Mouse (Mus musculus): ENCODE measurements around the gene Plxnd1. TPM values are rescaled to one million over a fixed set of nuclear protein-coding genes. Genes with fewer than 3 reads are reported as not detected.

Gene Plxnd1
- total and polyA plus RNA-seq, 3 experiments = 58.8 to 90.6 (median 79.9) TPM

DNA sequence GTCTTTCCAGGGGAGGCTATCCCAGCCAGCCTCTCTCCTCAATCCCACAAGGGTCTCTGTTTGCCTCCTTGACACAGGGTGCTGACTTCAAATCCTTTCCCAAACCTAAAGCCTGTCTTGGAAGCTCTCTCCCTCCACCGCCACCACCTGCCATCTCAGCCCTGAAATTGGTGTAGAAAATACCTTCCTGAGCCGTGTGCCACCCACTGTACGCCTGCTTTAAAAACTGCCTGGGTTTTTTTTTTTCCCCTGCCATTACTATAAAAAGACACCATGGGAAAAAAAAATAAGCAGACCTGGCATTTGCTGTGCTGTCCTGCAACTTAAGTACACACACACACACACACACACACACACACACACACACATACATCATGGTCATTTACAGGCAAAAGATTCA lies 4.7 kb downstream of the Plxnd1 start:
- peaks cover 12% of the 10 kb centered on the region for H3K79me2 ChIP-seq (replicated peaks; ENCODE audit: control insufficient read depth, insufficient read depth, low read length)
- peak overlapping the region; percentile 57 for H3K27ac ChIP-seq
- H3K9ac ChIP-seq (ENCODE audit: low read depth, low read length) = peak overlapping the region; percentile 96
- intact Hi-C loops (cut with DNase I) = no loop called here
- no peak for DNase-seq
- no peaks in the 10 kb centered on the region for H3K27me3 ChIP-seq (ENCODE audit: control insufficient read depth, insufficient read depth, low read length)
- no peaks in the 10 kb centered on the region for H3K36me3 ChIP-seq (ENCODE audit: control insufficient read depth, insufficient read depth, low read length)
- TF ChIP-seq CTCF (IDR thresholded peaks at IDR 0.05) (no peak), EP300 (IDR thresholded peaks at IDR 0.05; ENCODE audit: insufficient read depth, low read depth, low read length) (no peak), POLR2A (IDR thresholded peaks at IDR 0.05; ENCODE audit: insufficient read depth, low read depth, low read length) (no peak)
- WGBS = 50% methylated on average over 3 of the region's 3 CpGs
- peaks cover 25% of the 10 kb centered on the region for H3K4me1 ChIP-seq (ENCODE audit: control insufficient read depth, insufficient read depth, low read length)
- peak overlapping the region; percentile 25; the same call in 1 of the 2 replicates for H3K4me3 ChIP-seq

DNA sequence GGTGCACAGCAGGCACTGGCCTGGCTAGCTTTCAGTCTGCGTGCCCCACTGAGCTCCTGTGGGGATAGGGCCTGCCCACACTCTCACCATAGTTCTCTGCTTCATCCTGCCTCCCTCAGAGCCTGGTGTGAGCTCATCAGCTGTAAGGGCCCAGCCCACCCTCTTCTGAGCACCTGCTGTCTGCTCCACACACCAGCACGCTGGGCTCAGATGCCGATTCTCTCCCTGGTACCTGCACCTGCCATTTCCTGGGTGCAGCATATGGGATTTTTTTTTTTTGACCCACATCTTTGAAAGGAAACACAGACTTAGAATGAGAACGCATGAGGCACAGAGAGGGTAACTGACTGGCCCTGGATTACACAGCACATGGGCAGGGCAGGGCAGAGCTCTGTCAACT lies 5.2 kb downstream of the Plxnd1 start:
- H3K4me3 ChIP-seq = peak overlapping the region; percentile 25; the same call in 1 of the 2 replicates
- TF ChIP-seq POLR2A (IDR thresholded peaks at IDR 0.05; ENCODE audit: insufficient read depth, low read depth, low read length) = no peak
- TF ChIP-seq EP300 (IDR thresholded peaks at IDR 0.05; ENCODE audit: insufficient read depth, low read depth, low read length) = no peak
- no peak for TF ChIP-seq CTCF (IDR thresholded peaks at IDR 0.05)
- no peak for DNase-seq
- H3K4me1 ChIP-seq (ENCODE audit: control insufficient read depth, insufficient read depth, low read length) = peaks cover 29% of the 10 kb centered on the region
- peak overlapping the region; percentile 27 for H3K9ac ChIP-seq (ENCODE audit: low read depth, low read length)
- no peaks in the 10 kb centered on the region for H3K27me3 ChIP-seq (ENCODE audit: control insufficient read depth, insufficient read depth, low read length)
- 52% methylated on average over 4 of the region's 4 CpGs for whole genome bisulfite sequencing
- no peaks in the 10 kb centered on the region for H3K36me3 ChIP-seq (ENCODE audit: control insufficient read depth, insufficient read depth, low read length)
- H3K79me2 ChIP-seq (replicated peaks; ENCODE audit: control insufficient read depth, insufficient read depth, low read length) = peaks cover 13% of the 10 kb centered on the region
- peak overlapping the region; percentile 57 for H3K27ac ChIP-seq
- intact Hi-C loops (cut with DNase I) = no loop called here

DNA sequence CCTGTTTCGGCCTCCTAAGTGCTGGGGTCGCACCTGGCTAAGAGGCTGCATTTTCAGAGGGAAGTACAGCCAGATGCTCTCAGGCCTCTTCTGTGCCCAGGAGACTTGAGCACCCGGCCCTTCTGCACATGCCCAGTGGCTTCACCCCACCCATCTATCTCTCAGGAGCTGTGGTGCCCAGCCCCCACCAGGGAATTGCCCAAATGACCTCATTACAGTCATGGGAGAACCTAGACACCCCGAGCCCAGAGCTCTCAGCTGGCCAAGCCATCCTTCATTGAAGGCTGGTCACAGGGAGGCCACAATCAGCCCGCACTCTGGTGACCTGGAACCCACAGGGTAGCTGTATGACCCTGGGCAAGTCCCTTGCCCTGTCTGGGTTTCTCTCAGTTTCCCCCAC lies 5.8 kb downstream of the Plxnd1 start:
- Histone ChIP-seq H3K27me3 (ENCODE audit: control insufficient read depth, insufficient read depth, low read length) (no peaks in the 10 kb centered on the region), H3K27ac (peak overlapping the region; percentile 57), H3K9ac (ENCODE audit: low read depth, low read length) (peak overlapping the region; percentile 27; the same call in 1 of the 2 replicates), H3K36me3 (ENCODE audit: control insufficient read depth, insufficient read depth, low read length) (no peaks in the 10 kb centered on the region), H3K4me3 (peak overlapping the region; percentile 25; the same call in 1 of the 2 replicates), H3K79me2 (replicated peaks; ENCODE audit: control insufficient read depth, insufficient read depth, low read length) (peaks cover 12% of the 10 kb centered on the region), H3K4me1 (ENCODE audit: control insufficient read depth, insufficient read depth, low read length) (peaks cover 30% of the 10 kb centered on the region)
- DNase-seq = no peak
- intact Hi-C loops (cut with DNase I) = no loop called here
- TF ChIP-seq CTCF (IDR thresholded peaks at IDR 0.05) (no peak), POLR2A (IDR thresholded peaks at IDR 0.05; ENCODE audit: insufficient read depth, low read depth, low read length) (no peak), EP300 (IDR thresholded peaks at IDR 0.05; ENCODE audit: insufficient read depth, low read depth, low read length) (no peak)
- 53% methylated on average over 5 of the region's 5 CpGs for WGBS

DNA sequence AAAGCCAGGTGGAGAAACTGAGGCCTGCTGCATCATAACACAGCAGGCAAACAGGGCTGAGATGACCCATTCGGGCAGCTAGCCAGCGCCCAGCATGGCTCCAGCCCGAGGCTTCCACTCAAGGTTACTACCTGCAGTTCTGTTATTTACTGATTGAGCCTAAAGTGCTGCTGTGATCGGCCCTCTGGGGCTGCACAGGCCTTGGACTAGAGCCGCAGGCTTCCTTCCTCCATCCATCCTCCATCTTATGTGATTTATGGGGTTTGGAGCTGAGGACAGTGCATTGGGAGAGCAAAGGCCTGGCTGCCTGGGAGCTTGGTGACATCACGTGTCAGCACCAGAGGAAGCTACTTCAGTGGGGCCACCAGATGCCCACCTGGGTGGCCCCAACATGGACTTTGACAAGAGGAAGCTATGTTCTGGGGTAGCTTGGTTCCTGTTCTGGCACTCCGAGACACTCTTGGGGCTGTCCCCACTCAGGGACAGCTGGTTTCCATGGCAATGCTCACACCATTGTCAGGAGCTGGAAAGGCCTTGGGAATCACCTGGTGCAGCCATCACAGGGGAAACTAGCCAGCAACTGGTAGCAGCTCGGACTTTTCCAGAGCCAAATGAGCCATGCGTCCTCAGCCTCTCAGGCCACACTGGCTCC lies 7.6 kb downstream of the Plxnd1 start:
- WGBS = 46% methylated on average over 9 of the region's 9 CpGs
- Histone ChIP-seq H3K27me3 (ENCODE audit: control insufficient read depth, insufficient read depth, low read length) (no peaks in the 10 kb centered on the region), H3K36me3 (ENCODE audit: control insufficient read depth, insufficient read depth, low read length) (no peaks in the 10 kb centered on the region), H3K9ac (ENCODE audit: low read depth, low read length) (no peak overlapping the region), H3K4me1 (ENCODE audit: control insufficient read depth, insufficient read depth, low read length) (peaks cover 37% of the 10 kb centered on the region), H3K4me3 (peak overlapping the region; percentile 2; the same call in 1 of the 2 replicates), H3K79me2 (replicated peaks; ENCODE audit: control insufficient read depth, insufficient read depth, low read length) (peaks cover 7% of the 10 kb centered on the region), H3K27ac (peak overlapping the region; percentile 69)
- peak in 1 of 2 experiments; percentile 45 for DNase-seq
- intact Hi-C loops (cut with DNase I) = loop anchor here (2.0 kb wide), 1 partner anchor 14 kb away; no protein-coding TSS in a partner anchor
- TF ChIP-seq POLR2A (IDR thresholded peaks at IDR 0.05; ENCODE audit: insufficient read depth, low read depth, low read length) = 0 out of 2 replicates have a peak, but pooled peaks have one; percentile 5
- no peak for TF ChIP-seq EP300 (IDR thresholded peaks at IDR 0.05; ENCODE audit: insufficient read depth, low read depth, low read length)

DNA sequence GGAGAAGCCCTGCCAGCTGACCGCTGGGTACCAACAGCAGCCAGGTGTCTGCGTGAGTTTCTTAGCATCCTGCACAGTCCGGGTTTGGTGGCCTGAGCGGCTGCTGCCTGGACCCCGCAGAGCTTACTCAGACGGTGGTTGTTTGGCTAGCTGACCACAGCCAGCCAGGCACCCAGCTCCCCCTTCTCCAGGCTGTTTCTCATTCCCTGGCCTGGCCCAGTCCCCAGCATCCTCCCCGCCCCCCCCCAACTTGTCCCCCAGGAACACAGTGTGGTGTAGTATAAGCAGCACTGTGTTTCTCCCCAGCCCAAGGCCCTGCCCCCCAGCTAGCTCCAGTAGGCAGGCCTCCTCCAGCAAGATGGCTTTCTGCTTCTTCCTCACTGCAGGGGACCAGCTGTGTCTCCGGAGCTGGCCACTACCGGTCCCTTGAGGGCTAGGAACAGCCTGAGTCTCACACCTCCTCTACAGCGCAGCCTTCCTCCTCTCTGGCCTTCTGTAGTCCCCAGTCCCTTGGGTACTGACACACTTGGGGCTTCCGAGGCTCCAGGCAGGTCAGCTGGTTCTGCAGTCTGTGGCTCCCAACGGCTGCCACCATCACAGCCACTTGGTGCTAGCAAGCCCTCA lies 8.2 kb downstream of the Plxnd1 start:
- peaks cover 6% of the 10 kb centered on the region for H3K79me2 ChIP-seq (replicated peaks; ENCODE audit: control insufficient read depth, insufficient read depth, low read length)
- 41% methylated on average over 12 of the region's 12 CpGs for WGBS
- peaks cover 39% of the 10 kb centered on the region for H3K4me1 ChIP-seq (ENCODE audit: control insufficient read depth, insufficient read depth, low read length)
- H3K27ac ChIP-seq = peak overlapping the region; percentile 69
- H3K27me3 ChIP-seq (ENCODE audit: control insufficient read depth, insufficient read depth, low read length) = no peaks in the 10 kb centered on the region
- H3K4me3 ChIP-seq = peak overlapping the region; percentile 27
- DNase-seq = peak; percentile 55 to 62
- H3K36me3 ChIP-seq (ENCODE audit: control insufficient read depth, insufficient read depth, low read length) = no peaks in the 10 kb centered on the region
- intact Hi-C loops (cut with DNase I) = loop anchor here (2.0 kb wide), 1 partner anchor 14 kb away; no protein-coding TSS in a partner anchor
- peak overlapping the region; percentile 18 for H3K9ac ChIP-seq (ENCODE audit: low read depth, low read length)
- no peak for TF ChIP-seq EP300 (IDR thresholded peaks at IDR 0.05; ENCODE audit: insufficient read depth, low read depth, low read length)
- TF ChIP-seq POLR2A (IDR thresholded peaks at IDR 0.05; ENCODE audit: insufficient read depth, low read depth, low read length) = 0 out of 2 replicates have a peak, but pooled peaks have one; percentile 15
- no peak for TF ChIP-seq CTCF (IDR thresholded peaks at IDR 0.05)

DNA sequence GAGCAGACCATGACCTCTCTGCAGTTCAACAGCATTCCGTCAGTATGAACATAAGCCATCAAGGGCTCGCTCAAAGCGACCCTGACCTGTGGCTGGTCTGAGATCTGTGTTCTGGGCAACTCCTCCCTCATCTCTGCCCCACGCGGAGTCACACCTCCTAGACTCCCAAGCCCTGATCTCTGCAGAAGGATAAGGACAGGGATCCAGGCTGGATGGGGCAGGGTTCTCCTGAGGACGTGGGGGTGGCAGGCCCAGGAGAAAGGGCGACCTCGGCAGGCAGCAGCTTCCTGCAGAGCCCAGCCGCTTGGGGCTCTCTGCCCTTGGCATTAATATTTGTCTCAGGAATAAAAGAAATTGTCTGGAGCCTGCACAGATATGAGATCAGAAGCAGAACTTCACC lies 9.2 kb downstream of the Plxnd1 start:
- 40% methylated on average over 9 of the region's 9 CpGs for WGBS
- TF ChIP-seq EP300 (IDR thresholded peaks at IDR 0.05; ENCODE audit: insufficient read depth, low read depth, low read length) (no peak), POLR2A (IDR thresholded peaks at IDR 0.05; ENCODE audit: insufficient read depth, low read depth, low read length) (no peak), CTCF (IDR thresholded peaks at IDR 0.05) (no peak)
- peak overlapping the region; percentile 27 for H3K4me3 ChIP-seq

More for the DNA sequence above, 9.2 kb downstream of the Plxnd1 start:
- Histone ChIP-seq H3K27me3 (ENCODE audit: control insufficient read depth, insufficient read depth, low read length) (no peaks in the 10 kb centered on the region), H3K36me3 (ENCODE audit: control insufficient read depth, insufficient read depth, low read length) (no peaks in the 10 kb centered on the region), H3K79me2 (replicated peaks; ENCODE audit: control insufficient read depth, insufficient read depth, low read length) (peaks cover 6% of the 10 kb centered on the region), H3K9ac (ENCODE audit: low read depth, low read length) (peak overlapping the region; percentile 33), H3K27ac (peak overlapping the region; percentile 69), H3K4me1 (ENCODE audit: control insufficient read depth, insufficient read depth, low read length) (peaks cover 36% of the 10 kb centered on the region)
- intact Hi-C loops (cut with DNase I) = loop anchor here (2.0 kb wide), 1 partner anchor 13 kb away; no protein-coding TSS in a partner anchor
- DNase-seq = no peak

All from heart, adult 2 months (tissue).